Mouse (Mus musculus) E14TG2a.4 (cell line): Measurements from ENCODE around the gene 3110082J24Rik.

ENCODE experiments used
- CTCF ChIP-seq: conservative IDR thresholded peaks from 2 replicates; pipeline ENCODE4 v1.5.1; 2014; ENCODE audit warnings: low read length
- NANOG ChIP-seq: IDR thresholded peaks from 2 replicates; pipeline ENCODE4 v1.6.1; 2014; ENCODE audit warnings: borderline replicate concordance, low read length, mixed read lengths

GRCm38 (mm10) chr5:30135711-30136231 lies 29.9 kb upstream of the 3110082J24Rik start:
- no peak for TF ChIP-seq CTCF
- no peak for TF ChIP-seq NANOG
